Mouse (Mus musculus) liver, embryonic 14.5 days (tissue): ENCODE measurements around the gene Neu3.

Experiments used
- CTCF ChIP-seq: IDR thresholded peaks from 2 replicates; pipeline ENCODE4 v1.5.1; 2016; ENCODE audit warnings: antibody characterized with exemption, low read depth, control low read depth
- EP300 ChIP-seq: IDR thresholded peaks from 2 replicates; pipeline ENCODE4 v1.6.1; 2016; ENCODE audit warnings: antibody characterized with exemption, low read depth

- TF ChIP-seq CTCF, result no peak
- no peak for TF ChIP-seq EP300
These were observed 32.8 kb downstream of the Neu3 start for GRCm38 (mm10) chr7:99795192-99795981.
